Mouse (Mus musculus) heart, postnatal 14 days (tissue): ENCODE results near the gene Ptgfrn. TPM values are rescaled to one million over a fixed set of nuclear protein-coding genes. Genes with fewer than 3 reads are reported as not detected.

ENCODE experiments used
- DNase-seq, 2 experiments: peaks; one replicate each; pipeline ENCODE4 v3.0.0; 2021 to 2022
- intact Hi-C: fragments of 180-260 bp; cut with DNase I; formaldehyde crosslinking; loops from one replicate; pipeline ENCODE4 v1.15.1; 2025
- total RNA-seq, 2 experiments: library from RNA; stranded (reverse); gene quantifications; 2 replicates each; pipeline ENCODE4 v1.2.3; 2021

The Ptgfrn gene
- total RNA-seq, 2 experiments from 2014 or later: 48.9 to 49.4 TPM

- intact Hi-C loops: no loop called here
- DNase-seq: no peak
Observed at GRCm38 (mm10) chr3:101013536-101013935, 96.5 kb downstream of the Ptgfrn start.

GRCm38 (mm10) chr3:101013005-101013404 is 97.1 kb downstream of the Ptgfrn start:
- intact Hi-C loops: no loop called here
- DNase-seq: no peak

- intact Hi-C loops: no loop called here
- no peak for DNase-seq
Observed at GRCm38 (mm10) chr3:101012597-101012996, 97.5 kb downstream of the Ptgfrn start.

GRCm38 (mm10) chr3:101012131-101012571 is 97.9 kb downstream of the Ptgfrn start:
- DNase-seq: peak; percentile 24 to 37
- intact Hi-C loops: no loop called here

- intact Hi-C loops: no loop called here
- DNase-seq: no peak
Observed at GRCm38 (mm10) chr3:101011203-101011600, 98.9 kb downstream of the Ptgfrn start.

- intact Hi-C loops: no loop called here
- DNase-seq: no peak
Observed at GRCm38 (mm10) chr3:101010589-101011202, 99.4 kb downstream of the Ptgfrn start.

GRCm38 (mm10) chr3:101007112-101007782 is 102.8 kb downstream of the Ptgfrn start:
- intact Hi-C loops: no loop called here
- DNase-seq: no peak

- no peak for DNase-seq
- intact Hi-C loops: no loop called here
Observed at GRCm38 (mm10) chr3:101005392-101005791, 104.7 kb downstream of the Ptgfrn start.

GRCm38 (mm10) chr3:101003575-101004356 is 106.3 kb downstream of the Ptgfrn start:
- intact Hi-C loops: no loop called here
- DNase-seq: no peak

GRCm38 (mm10) chr3:100999732-101000131 is 110.3 kb downstream of the Ptgfrn start:
- intact Hi-C loops: loop anchor here (5.0 kb wide), 2 partner anchors 108 to 163 kb away; no protein-coding TSS in a partner anchor
- no peak for DNase-seq

GRCm38 (mm10) chr3:100998904-100999340 is 111.2 kb downstream of the Ptgfrn start:
- DNase-seq: peak; percentile 69 to 84
- intact Hi-C loops: loop anchor here (5.0 kb wide), 2 partner anchors 108 to 163 kb away; no protein-coding TSS in a partner anchor

- DNase-seq: peak in 1 of 2 experiments; percentile 49
- intact Hi-C loops: loop anchor here (5.0 kb wide), 2 partner anchors 109 to 164 kb away; no protein-coding TSS in a partner anchor
Observed at GRCm38 (mm10) chr3:100997785-100998570, 112.1 kb downstream of the Ptgfrn start.

GRCm38 (mm10) chr3:100994252-100994651 is 115.8 kb downstream of the Ptgfrn start:
- intact Hi-C loops: no loop called here
- DNase-seq: no peak

GRCm38 (mm10) chr3:100993718-100994117 is 116.4 kb downstream of the Ptgfrn start:
- peak; percentile 40 to 50 for DNase-seq
- intact Hi-C loops: no loop called here

- DNase-seq: peak in 1 of 2 experiments; percentile 43
- intact Hi-C loops: no loop called here
Observed at GRCm38 (mm10) chr3:100993158-100993557, 116.9 kb downstream of the Ptgfrn start.

Other genes with a start within 250 kb of the Ptgfrn start
- 10 to 100 TPM in 1 of 2 experiments, 1 to 10 TPM in 1; 9.1 to 10.4 TPM for gene Trim45, start 188.1 kb downstream of the Ptgfrn start, total RNA-seq
- 1 to 10 TPM; 3.4 to 3.9 TPM for gene Ttf2, start 140.6 kb downstream of the Ptgfrn start, total RNA-seq
- under 1 TPM; 0.37 to 0.43 TPM for gene Cd101, start 80.7 kb downstream of the Ptgfrn start, total RNA-seq
- 1 to 10 TPM in 1 of 2 experiments, under 1 TPM in 1; 0.65 to 3.2 TPM for gene Cd2, start 177.7 kb upstream of the Ptgfrn start, total RNA-seq